Mouse (Mus musculus) forebrain, embryonic 12.5 days (tissue): ENCODE results near the gene Nkx6-1. TPM values are rescaled to one million over a fixed set of nuclear protein-coding genes. Genes with fewer than 3 reads are reported as not detected.

Experiments
- ATAC-seq: fragments of 200-750 bp; cut with Nextera tagmentation; 2 replicates; pipeline ENCODE4 v1.8.0; 2017; ENCODE audit warnings: moderate TSS enrichment; ENCODE audit not compliant: low FRiP score
- H3K27ac ChIP-seq: fragments of 300-500 bp; sonication (generic); 2 replicates; pipeline ENCODE4 v1.5.1; 2016; ENCODE audit warnings: mild to moderate bottlenecking
- H3K27me3 ChIP-seq: fragments of 300-500 bp; sonication (generic); 2 replicates; pipeline ENCODE4 v1.6.1; 2016; ENCODE audit warnings: mild to moderate bottlenecking
- H3K36me3 ChIP-seq: fragments of 300-500 bp; sonication (generic); replicated peaks from 2 replicates; pipeline ENCODE4 v1.6.1; 2016; ENCODE audit warnings: mild to moderate bottlenecking
- H3K4me1 ChIP-seq: fragments of 300-500 bp; sonication (generic); 2 replicates; pipeline ENCODE4 v1.6.1; 2016
- H3K4me2 ChIP-seq: fragments of 300-500 bp; sonication (generic); 2 replicates; pipeline ENCODE4 v1.6.1; 2016; ENCODE audit warnings: mild to moderate bottlenecking, moderate library complexity
- H3K4me3 ChIP-seq: fragments of 300-500 bp; sonication (generic); replicated peaks from 2 replicates; pipeline ENCODE4 v1.5.1; 2016; ENCODE audit warnings: mild to moderate bottlenecking
- H3K9ac ChIP-seq: fragments of 300-500 bp; sonication (generic); 2 replicates; pipeline ENCODE4 v1.6.1; 2016; ENCODE audit warnings: mild to moderate bottlenecking
- H3K9me3 ChIP-seq: fragments of 300-500 bp; sonication (generic); 2 replicates; pipeline ENCODE4 v1.6.1; 2016
- WGBS: fragments of 180-500 bp; shearing (Covaris S2); methylation state at CpG from one replicate; pipeline ENCODE4 v1.1.7; 2016; 5-methylcytosine and 5-hydroxymethylcytosine counted together
- polyA plus RNA-seq: library from polyadenylated mRNA; unstranded; fragments of >200 nt; fragmentation: Nextera tagmentation; extraction: Ambion mirVana; gene quantifications from 2 replicates; pipeline ENCODE4 v1.2.1, GENCODE M21; 2016

Gene Nkx6-1
- polyA plus RNA-seq, 1 experiment from 2014 or later, result 0.50 TPM

DNA sequence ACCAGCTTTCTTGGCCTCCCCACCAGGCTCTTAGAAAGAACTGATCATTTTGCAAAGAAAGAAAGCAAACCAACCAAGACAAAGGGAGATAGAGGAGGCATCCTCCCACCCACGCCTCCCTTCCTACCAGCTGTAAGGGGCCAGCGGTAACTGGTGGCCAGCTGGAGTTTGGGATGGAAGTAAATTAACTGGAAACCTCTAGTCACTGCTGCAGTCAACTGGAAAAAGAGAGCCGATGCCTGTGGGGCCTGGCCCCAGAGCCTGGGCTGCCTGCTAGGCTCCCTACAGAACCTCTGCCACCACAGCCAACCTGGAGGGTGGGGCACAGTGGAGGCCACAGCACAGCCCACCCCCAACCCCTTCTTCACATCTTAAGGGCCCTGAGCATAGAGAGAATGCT is 8.7 kb downstream of the Nkx6-1 start:
- Histone ChIP-seq H3K27me3 (peaks cover 89% of the 10 kb centered on the region), H3K9me3 (no peaks in the 10 kb centered on the region), H3K4me2 (no peak overlapping the region), H3K27ac (no peak overlapping the region), H3K9ac (no peak overlapping the region), H3K4me3 (no peak overlapping the region), H3K4me1 (peaks cover 6% of the 10 kb centered on the region; the same call in 1 of the 2 replicates), H3K36me3 (no peaks in the 10 kb centered on the region)
- no peak for ATAC-seq
- WGBS, result 2% methylated on average over 3 of the region's 3 CpGs

DNA sequence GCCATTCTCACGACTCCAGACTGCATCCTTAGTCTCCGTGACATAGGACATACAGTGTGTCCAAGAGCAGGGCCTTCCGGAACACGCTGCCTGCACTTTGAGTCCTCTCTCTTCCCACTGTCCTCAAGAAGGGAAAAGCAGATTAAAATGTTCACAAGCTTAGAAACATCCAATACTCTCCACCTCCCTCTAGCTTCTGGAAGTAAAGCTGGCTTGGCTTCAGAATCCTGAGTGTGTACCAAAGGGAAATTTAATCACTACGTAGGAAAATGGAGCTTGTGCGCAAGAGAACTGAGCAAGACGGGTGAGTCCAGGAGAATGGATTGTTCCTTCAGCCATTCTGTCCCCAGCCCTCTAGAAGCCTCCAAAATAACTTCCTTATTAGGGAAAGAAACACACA is 9.4 kb downstream of the Nkx6-1 start:
- H3K9ac ChIP-seq, result no peak overlapping the region
- no peaks in the 10 kb centered on the region for H3K36me3 ChIP-seq
- H3K4me1 ChIP-seq, result peaks cover 6% of the 10 kb centered on the region; the same call in 1 of the 2 replicates
- H3K4me3 ChIP-seq, result no peak overlapping the region
- no peak overlapping the region for H3K27ac ChIP-seq
- no peak overlapping the region for H3K4me2 ChIP-seq
- no peaks in the 10 kb centered on the region for H3K9me3 ChIP-seq
- peaks cover 91% of the 10 kb centered on the region for H3K27me3 ChIP-seq
- ATAC-seq, result no peak
- 21% methylated on average over 7 of the region's 7 CpGs for WGBS

DNA sequence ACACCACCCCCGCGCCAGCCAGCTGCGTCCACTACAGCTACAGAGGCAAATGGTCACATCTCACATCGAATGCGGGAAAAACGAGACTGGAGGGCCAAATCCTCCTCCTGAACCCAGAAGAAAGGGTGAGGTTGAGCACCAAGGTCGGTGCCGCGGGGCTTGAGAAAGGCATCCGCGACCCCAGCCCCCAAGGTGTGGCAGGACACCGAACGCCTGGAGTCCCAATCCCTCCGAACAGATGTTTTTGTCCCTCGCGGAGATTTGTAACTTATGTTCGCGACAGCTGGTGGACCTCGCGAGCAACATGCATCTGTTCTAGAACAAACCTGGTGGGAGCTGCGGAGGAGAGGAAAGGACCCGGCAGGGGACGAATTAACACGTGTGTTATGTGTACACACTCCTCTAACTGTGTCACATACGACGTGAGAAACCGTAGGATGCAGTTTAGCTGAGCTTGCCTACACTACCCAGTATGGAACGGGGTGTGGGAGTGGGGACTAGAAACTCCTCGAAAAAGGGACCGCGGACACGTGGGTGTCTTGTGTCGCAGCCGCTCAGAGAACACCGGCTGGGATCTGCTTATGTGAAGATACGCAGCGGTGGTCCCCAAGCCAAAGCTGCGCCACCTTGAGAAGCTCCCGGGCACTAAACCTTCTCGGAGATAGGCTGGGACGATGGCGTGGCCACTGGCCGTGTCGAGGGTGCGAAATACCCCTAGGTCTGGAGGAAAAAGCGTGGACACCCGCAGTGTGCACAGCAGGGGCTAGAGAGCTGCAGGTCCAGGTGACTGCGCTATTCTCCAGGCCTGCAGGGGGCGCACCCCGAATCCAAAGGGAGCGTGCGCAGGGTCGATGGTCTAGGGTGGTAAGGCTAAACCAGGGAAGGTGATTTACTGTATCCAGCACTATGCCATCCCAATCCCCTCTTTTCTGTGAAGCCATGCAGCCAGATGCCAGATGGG is 16.8 kb downstream of the Nkx6-1 start:
- no peaks in the 10 kb centered on the region for H3K36me3 ChIP-seq
- H3K4me2 ChIP-seq, result 0 out of 2 replicates have a peak overlapping the region, but pooled peaks have one; percentile 13
- 0 out of 2 replicates have a peak overlapping the region, but pooled peaks have one; percentile 8 for H3K4me3 ChIP-seq
- 3% methylated on average over 53 of the region's 53 CpGs for WGBS
- H3K9me3 ChIP-seq, result no peaks in the 10 kb centered on the region
- no peak overlapping the region for H3K9ac ChIP-seq
- no peaks in the 10 kb centered on the region; the same call in 1 of the 2 replicates for H3K4me1 ChIP-seq
- H3K27ac ChIP-seq, result no peak overlapping the region
- ATAC-seq, result 0 out of 2 replicates have a peak, but pooled peaks have one; percentile 23
- H3K27me3 ChIP-seq, result peaks cover 91% of the 10 kb centered on the region

DNA sequence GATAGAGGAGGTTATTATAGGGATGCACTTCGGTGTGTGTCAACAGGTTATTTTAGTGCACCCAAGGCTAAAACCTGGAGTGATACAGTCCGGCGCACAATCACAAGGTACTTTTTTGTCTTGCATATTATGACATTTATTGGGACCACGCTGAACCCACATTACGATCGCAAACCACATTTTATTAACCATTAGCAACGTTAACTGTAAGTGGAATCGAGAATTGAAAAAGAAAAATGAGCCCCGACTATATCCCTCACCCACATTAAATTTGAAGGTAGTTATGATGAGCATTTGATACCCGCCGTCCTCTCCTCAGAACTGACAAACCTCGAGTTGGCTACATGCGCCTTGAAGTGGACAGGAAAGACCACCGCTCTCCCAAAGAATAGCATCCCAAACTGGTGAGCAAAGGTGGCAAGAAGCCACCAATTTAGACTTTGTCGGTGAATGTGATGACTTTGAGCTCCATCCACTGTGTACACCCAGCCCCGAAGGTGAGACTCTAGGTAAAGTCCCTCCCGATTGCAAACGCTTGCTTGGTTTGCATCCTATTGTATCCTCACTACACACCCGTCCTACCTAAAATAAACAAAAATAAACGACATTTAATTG is 17.7 kb downstream of the Nkx6-1 start:
- Histone ChIP-seq H3K4me2 (no peak overlapping the region), H3K27me3 (peaks cover 92% of the 10 kb centered on the region), H3K27ac (no peak overlapping the region), H3K9me3 (no peaks in the 10 kb centered on the region), H3K9ac (no peak overlapping the region), H3K36me3 (no peaks in the 10 kb centered on the region), H3K4me1 (no peaks in the 10 kb centered on the region; the same call in 1 of the 2 replicates), H3K4me3 (no peak overlapping the region)
- 29% methylated on average over 20 of the region's 20 CpGs for WGBS
- no peak for ATAC-seq

DNA sequence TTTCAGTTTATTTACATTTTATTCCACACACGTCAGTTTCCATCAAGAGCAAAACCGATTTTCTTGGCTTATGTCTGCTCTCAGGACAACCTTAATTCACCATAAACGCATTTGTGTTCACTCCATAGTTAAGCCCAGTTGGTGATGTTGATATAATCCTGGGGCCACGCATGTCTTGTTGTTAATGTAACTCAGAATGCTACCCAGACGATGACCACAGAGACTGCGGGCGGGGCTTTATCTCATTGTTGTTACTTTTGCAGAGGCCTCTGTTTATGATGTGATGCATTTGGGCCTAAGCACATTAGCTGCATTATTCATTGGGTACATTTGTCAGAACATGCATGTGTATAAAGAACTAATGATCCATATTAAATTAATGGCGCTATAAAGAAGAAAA is 19.7 kb downstream of the Nkx6-1 start:
- peaks cover 88% of the 10 kb centered on the region for H3K27me3 ChIP-seq
- H3K4me1 ChIP-seq, result no peaks in the 10 kb centered on the region; the same call in 1 of the 2 replicates
- no peak overlapping the region for H3K27ac ChIP-seq
- H3K4me3 ChIP-seq, result no peak overlapping the region
- WGBS, result 79% methylated on average over 8 of the region's 8 CpGs
- no peak overlapping the region for H3K4me2 ChIP-seq
- ATAC-seq, result no peak
- H3K9me3 ChIP-seq, result no peaks in the 10 kb centered on the region
- no peak overlapping the region for H3K9ac ChIP-seq
- H3K36me3 ChIP-seq, result no peaks in the 10 kb centered on the region

DNA sequence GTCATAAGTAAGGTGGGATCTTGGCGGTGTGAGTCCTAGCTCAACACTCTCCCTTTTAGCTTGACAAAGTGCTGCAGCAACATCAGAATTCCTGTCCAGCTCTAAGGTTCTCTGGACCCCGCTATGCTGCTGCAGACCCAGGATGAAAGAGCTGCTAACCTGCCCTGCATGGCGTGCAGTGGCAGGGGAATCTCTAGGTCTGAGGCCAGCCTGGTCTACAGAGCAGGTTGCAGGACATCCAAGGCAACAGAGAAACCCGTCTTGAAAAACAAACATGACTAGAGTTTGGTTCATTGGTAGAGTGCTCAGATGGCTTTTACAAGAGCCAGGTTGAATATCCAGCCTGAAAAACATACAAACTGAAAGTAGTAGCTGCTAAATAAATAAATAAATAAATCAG is 26.7 kb downstream of the Nkx6-1 start:
- Histone ChIP-seq H3K27me3 (peaks cover 32% of the 10 kb centered on the region), H3K9me3 (no peaks in the 10 kb centered on the region), H3K4me3 (no peak overlapping the region), H3K9ac (no peak overlapping the region), H3K27ac (no peak overlapping the region), H3K4me1 (no peaks in the 10 kb centered on the region), H3K4me2 (no peak overlapping the region), H3K36me3 (no peaks in the 10 kb centered on the region)
- WGBS, result 86% methylated on average over 4 of the region's 4 CpGs
- ATAC-seq, result no peak

Other genes starting within 250 kb of the Nkx6-1 start
- 1.2 and 1.5 TPM in 2 replicates for gene Cds1, start 100.1 kb upstream of the Nkx6-1 start, polyA plus RNA-seq